Mouse (Mus musculus) thymus, adult 18-20 months (tissue): ENCODE results near the gene Slc9a2.
"Not testable (repeated sequence)": the region's sequence is repeated elsewhere in the genome, so short reads cannot be mapped to it uniquely, and the experiment has no call there.

Experiments used
- DNase-seq, 2 experiments: peaks; one replicate each; pipeline ENCODE4 v3.0.0; 2022; ENCODE audit warnings: mixed read lengths in 2 of 2

Slc9a2 gene

DNA sequence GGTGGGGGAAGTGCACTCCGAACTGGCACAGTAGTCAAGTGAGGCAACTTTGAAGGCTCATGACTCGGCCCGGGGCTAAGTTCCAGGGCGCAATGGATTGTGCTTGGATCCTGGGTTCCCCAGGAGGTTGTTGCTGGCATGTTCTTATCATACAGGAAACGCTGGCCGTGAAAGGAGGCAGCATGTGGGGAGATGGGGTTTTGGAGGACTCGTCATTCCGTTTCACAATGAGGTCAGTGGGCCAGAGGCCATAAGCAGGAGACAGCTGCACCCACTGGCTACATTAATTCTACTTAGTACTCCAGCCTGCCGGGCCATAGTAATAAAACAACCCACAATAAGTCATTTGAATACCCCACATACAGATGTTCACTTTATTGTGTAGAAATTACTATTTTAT, 34.6 kb downstream of the Slc9a2 start:
- DNase-seq: no peak

- DNase-seq: no peak
Measured at GRCm38 (mm10) chr1:40726051-40726450, 45.7 kb downstream of the Slc9a2 start.

GRCm38 (mm10) chr1:40727404-40727803, 47.0 kb downstream of the Slc9a2 start:
- DNase-seq: no peak

GRCm38 (mm10) chr1:40728636-40729035, 48.3 kb downstream of the Slc9a2 start:
- DNase-seq: no peak

DNA sequence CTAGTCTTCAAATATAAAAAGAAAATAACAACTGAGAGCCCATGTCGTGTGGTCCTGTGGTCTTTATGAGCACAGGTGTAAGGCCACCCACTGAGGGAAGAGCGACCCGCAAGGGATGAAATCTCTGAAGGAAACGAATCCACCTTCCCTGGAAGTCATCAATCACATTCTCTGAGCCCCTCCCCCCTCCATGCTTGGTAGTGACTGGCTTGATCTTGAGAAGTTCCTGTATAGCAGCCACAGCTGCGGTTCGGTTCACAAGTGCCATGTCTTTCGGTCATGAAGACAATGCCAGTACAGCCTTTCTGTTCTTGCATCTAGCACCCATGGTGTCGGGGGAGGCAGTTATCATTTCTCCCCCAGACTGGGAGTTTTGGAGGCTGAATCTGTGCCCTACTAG, 57.3 kb downstream of the Slc9a2 start:
- DNase-seq: peak; percentile 5 to 12

DNA sequence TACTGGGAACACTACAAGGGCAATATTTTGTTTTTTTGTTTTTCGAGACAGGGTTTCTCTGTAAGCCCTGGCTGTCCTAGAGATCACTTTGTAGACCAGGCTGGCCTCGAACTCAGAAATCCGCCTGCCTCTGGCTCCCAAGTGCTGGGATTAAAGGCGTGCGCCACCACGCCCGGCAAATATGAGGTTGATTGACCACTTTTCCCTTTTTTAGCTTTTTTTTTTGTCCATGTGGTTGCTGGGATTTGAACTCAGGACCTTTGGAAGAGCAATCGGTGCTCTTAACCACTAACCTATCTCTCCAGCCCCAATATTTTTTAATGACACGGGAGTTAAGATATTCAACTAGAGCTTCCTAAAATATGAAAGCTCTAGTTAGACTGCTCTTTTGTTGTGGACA, 57.9 kb downstream of the Slc9a2 start:
- DNase-seq: not testable (repeated sequence)

GRCm38 (mm10) chr1:40740739-40741138, 60.4 kb downstream of the Slc9a2 start:
- DNase-seq: no peak

DNA sequence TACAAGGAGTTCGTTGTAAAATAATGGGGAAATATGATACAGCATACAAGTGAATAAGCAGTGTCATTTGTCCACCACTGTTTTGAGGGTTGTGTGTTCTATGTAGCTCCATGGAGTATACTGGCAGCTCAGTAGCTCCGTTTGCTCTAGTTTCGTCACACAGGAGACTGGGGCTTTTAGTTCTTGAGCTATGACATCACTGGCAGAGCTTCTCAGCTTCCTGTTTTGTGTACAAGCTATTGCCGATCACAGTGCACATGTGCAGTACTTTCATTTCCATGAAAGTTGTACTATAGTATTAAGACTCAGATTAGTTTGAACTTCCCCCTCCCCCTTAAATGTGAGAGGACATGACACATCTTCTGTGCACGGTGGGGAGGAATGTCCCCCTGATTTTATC, 65.7 kb downstream of the Slc9a2 start:
- DNase-seq: no peak

GRCm38 (mm10) chr1:40759751-40760445, 79.5 kb downstream of the Slc9a2 start:
- DNase-seq: no peak

DNA sequence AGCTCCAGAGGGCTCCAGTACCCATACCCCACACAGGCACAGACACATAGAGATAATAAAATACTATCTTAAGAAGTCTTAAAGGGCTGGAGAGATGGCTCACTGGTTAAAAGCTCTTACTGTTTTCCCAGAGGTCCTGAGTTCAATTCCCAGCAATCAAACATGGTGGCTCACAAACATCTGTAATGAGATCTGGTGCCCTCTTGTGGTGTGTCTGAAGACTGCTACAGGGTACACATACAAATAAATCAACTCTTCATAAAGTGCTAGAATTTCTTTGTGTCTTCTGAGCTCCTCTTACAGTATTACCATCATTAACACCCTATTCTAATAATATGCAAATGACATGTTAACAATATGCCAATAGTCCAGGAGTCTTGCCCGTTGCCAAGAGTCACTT, 83.7 kb downstream of the Slc9a2 start:
- no peak for DNase-seq

GRCm38 (mm10) chr1:40764701-40765275, 84.4 kb downstream of the Slc9a2 start:
- no peak for DNase-seq

- DNase-seq: no peak
Measured at GRCm38 (mm10) chr1:40765521-40765920, 85.1 kb downstream of the Slc9a2 start.

- no peak for DNase-seq
Measured at GRCm38 (mm10) chr1:40767588-40767987, 87.2 kb downstream of the Slc9a2 start.

GRCm38 (mm10) chr1:40768606-40769005, 88.2 kb downstream of the Slc9a2 start:
- no peak for DNase-seq

GRCm38 (mm10) chr1:40769331-40769894, 89.0 kb downstream of the Slc9a2 start:
- DNase-seq: no peak

GRCm38 (mm10) chr1:40771196-40771970, 91.0 kb downstream of the Slc9a2 start:
- no peak for DNase-seq

- DNase-seq: no peak
Measured at GRCm38 (mm10) chr1:40773234-40773633, 92.9 kb downstream of the Slc9a2 start.

GRCm38 (mm10) chr1:40774040-40774439, 93.7 kb downstream of the Slc9a2 start:
- no peak for DNase-seq

GRCm38 (mm10) chr1:40776102-40776501, 95.7 kb downstream of the Slc9a2 start:
- DNase-seq: no peak

- DNase-seq: no peak
Measured at GRCm38 (mm10) chr1:40776763-40777162, 96.4 kb downstream of the Slc9a2 start.

DNA sequence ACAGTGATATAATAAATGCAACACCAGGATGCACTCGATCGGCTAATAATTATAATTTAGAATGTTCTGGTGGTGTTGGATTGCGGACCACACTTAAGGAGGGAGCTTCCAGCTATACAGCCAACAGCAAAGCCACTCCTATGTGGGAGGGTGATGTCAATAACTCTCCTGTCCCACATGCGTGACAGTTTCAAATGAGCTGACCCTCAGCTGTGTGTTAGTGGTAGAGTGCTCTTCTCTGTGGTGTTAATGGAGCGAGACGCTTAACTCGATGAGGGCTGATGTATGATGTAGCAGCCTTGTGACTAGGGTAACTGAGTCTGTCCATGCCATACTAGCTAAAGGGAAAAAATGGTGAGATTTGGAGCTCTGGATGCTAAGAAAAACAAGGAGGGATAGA, 103.1 kb downstream of the Slc9a2 start:
- DNase-seq: no peak

GRCm38 (mm10) chr1:40784306-40784705, 103.9 kb downstream of the Slc9a2 start:
- DNase-seq: no peak

DNA sequence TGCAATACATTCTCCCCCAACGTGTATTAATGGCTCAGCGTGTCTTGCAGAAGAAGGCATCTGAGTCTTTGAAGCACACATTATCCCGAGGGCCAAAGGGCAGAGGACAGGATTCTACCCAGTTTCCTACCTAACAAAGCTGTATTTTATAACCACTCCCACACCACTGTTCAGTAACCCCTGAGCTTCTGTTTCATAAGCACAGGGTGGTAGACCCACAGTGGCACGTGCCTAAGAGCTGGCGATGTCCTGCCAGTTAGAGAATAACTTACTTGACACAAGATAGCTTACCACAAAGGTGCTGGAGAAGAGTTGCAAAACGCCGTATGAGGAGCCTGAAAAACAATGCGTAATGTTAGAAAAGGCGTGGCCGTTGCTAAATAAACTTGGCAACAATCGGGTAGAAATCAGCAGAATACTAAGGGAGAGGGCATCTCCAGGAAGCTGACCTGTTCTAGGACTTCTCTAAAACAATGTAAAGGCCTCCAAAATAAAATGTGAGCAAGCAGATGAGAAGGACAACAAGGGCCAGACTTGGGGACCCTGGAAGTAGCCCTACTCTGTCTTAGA, 105.6 kb downstream of the Slc9a2 start:
- DNase-seq: no peak
